Mouse (Mus musculus): ENCODE data around the gene Itga5. TPM values are rescaled to one million over a fixed set of nuclear protein-coding genes. Genes with fewer than 3 reads are reported as not detected.
A peak's percentile ranks its signal among the peaks of the same experiment; 100 is the strongest.

The Itga5 gene
- polyA plus RNA-seq, 1 experiment from 2014 or later, result 55.2 TPM

DNA sequence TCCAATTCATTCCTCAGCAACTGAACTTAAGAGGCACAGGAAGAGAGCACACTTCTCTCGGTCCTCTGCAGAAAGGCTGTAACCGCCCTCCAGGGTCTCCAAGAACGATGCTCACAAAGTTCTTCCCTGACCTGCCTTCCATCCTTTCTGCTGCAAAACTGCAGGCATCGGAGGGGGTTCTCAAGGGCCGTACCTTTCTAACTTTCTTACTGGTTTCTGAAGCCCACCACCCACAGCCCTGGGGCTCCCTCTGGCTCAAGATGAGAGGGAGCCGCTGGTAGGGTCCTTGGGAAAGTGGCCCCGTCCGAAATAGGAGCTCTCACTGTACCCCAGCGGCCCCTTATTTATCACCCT lies 62.0 kb downstream of the Itga5 start:
- ATAC-seq (ENCODE audit: low FRiP score, low read depth), result no peak
- Histone ChIP-seq H3K9me3 (no peaks in the 10 kb centered on the region), H3K4me2 (replicated peaks) (peak overlapping the region; percentile 74), H3K27ac (peak overlapping the region; percentile 97), H3K4me1 (peaks cover 78% of the 10 kb centered on the region), H3K9ac (peak overlapping the region; percentile 73), H3K27me3 (peaks cover 8% of the 10 kb centered on the region), H3K4me3 (peak overlapping the region; percentile 47), H3K36me3 (no peaks in the 10 kb centered on the region)
- WGBS, result 0% methylated on average over 9 of the region's 9 CpGs

DNA sequence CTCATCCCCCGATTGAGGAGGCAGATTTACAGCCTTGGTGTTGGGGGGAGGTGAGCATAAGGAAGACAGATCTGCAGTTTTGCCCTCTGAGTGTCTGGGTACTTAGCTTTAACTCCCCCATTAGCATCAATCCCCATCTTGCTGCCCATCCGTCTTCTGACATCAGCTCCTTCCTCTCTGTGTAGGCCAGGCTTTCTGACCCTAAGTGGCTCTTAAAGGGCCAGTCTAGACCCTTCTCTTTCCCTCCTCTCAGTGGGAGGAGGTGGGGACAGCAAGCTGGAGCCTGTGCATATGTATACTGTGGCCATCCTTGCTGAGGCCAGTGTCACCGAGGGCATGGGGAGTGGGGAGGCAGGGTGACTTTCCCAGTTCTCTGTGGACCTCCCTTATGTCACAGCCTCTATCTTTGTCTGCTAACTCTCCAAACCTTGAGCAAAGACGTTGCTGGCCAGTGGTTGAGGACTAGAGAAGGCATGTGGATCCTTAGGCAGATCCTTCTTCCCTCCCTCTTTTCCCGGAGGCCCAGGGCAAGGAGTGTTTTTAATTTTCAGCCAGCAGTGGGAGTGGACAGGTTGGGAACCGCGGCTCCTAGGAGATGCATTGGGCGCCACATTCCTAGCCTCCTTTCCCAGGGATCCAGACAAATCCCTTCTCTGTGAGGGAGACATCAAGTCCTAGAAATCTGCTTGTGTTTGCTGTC lies 62.5 kb downstream of the Itga5 start:
- Histone ChIP-seq H3K4me1 (peaks cover 83% of the 10 kb centered on the region), H3K36me3 (0 out of 2 replicates have a peak, but pooled peaks cover 2% of the 10 kb centered on the region), H3K27me3 (peaks cover 3% of the 10 kb centered on the region; the same call in 1 of the 2 replicates), H3K27ac (peak overlapping the region; percentile 97), H3K9me3 (no peaks in the 10 kb centered on the region), H3K4me3 (peak overlapping the region; percentile 47), H3K4me2 (replicated peaks) (peak overlapping the region; percentile 74), H3K9ac (peak overlapping the region; percentile 73)
- ATAC-seq (ENCODE audit: low FRiP score, low read depth), result no peak
- WGBS, result 5% methylated on average over 8 of the region's 8 CpGs

DNA sequence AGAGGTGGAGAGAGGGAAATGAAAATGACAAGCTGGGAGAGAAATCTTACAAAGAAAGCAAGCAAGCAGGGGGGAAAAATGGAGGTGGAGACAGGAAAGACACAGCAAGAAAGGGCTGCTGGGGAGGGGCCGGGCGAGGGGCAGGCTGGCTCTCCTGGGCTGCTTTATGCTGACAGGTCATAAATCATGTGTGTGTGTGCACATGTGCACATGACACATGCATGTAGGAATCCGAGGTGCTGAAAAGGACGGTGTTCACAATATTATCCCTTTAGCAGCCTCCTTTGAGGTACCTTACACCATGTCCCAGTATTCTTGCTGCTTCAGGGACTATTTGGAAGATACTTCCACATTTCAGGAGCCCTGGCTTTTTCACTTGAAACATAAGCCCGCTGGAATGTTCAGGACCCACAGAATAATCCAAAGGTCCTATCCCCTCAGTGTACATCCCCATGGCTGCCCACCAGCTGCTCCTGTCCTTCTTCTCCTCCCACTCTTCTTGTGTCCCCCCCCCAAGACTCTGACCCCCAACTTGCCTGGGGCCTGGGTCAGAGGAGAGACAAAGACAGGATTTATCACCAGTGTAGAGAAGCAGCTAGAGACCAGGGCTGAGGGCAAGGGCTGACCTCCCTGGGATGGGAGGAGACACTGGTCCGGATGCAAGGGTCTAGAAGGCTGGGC lies 64.1 kb downstream of the Itga5 start:
- no peaks in the 10 kb centered on the region for H3K27me3 ChIP-seq
- peaks cover 88% of the 10 kb centered on the region for H3K4me1 ChIP-seq
- H3K4me2 ChIP-seq (replicated peaks), result peak overlapping the region; percentile 36
- peak overlapping the region; percentile 97 for H3K27ac ChIP-seq
- H3K9ac ChIP-seq, result peak overlapping the region; percentile 48; the same call in 1 of the 2 replicates
- no peaks in the 10 kb centered on the region for H3K9me3 ChIP-seq
- H3K4me3 ChIP-seq, result no peak overlapping the region
- H3K36me3 ChIP-seq, result peaks cover 18% of the 10 kb centered on the region
- 11% methylated on average over 6 of the region's 6 CpGs for WGBS
- ATAC-seq (ENCODE audit: low FRiP score, low read depth), result no peak

DNA sequence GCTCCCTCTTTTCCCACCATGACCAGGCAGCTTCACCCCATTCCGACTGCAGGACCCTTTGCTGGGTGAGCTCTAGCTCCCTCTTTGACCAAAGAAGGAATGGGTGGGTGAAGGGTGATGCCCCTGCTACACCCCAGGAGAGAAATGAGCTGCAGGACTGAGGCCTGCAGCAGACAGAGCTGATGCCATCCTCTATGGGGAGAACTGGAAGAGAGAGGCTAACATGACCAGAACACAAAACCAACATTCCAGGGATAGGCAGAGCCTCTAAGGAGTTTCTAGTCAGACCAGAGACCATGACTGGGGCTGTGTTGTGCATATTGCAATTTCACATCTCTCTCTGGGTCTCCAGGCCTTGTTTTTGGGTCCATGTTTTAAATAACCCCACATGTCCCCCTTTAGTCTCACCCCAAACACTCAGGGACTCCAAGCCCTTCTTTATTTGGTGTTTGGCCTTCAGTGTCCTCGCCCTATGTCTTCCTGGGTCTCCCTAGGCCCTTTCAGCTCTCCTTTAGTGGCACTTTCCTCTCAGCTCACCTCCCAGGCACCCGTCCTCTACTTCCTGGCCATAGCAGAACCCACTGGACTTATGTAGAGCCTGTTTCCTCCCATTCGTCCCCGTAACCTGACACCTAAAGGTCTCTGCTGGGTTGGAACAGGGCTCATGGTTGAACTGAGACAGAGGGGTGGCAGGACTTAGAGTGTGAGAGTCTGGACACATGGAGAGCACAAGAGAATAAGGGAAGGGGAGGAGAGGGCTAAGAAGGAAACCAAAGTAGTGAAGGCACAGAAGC lies 64.8 kb downstream of the Itga5 start:
- Histone ChIP-seq H3K36me3 (peaks cover 25% of the 10 kb centered on the region), H3K9ac (peak overlapping the region; percentile 46; the same call in 1 of the 2 replicates)

DNA sequence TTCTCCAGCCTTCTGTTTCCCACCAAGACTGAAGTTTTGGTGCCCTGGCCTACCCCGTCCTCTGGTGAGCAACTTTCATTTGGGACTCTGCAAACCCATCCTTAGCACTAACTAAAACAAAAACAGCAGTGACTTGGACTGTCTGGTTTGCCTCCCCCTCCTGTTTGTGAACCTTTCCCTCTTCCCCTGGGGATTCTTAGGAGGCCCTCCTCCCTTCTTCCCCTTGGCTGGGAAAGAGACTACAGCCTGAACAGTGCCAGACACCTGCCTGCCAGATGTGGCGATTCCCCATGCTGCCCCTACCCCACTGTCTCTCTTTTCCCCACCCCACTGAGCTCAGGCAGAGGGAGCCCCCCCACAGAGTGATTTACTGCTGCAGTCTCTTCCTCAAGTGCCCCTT lies 65.5 kb downstream of the Itga5 start:
- H3K4me1 ChIP-seq, result peaks cover 93% of the 10 kb centered on the region
- H3K4me2 ChIP-seq (replicated peaks), result peak overlapping the region; percentile 63
- ATAC-seq (ENCODE audit: low FRiP score, low read depth), result peak; percentile 17; the same call in 1 of the 2 replicates
- 8% methylated on average over 2 of the region's 2 CpGs for WGBS
- no peaks in the 10 kb centered on the region for H3K27me3 ChIP-seq
- 0 out of 2 replicates have a peak overlapping the region, but pooled peaks have one; percentile 34 for H3K4me3 ChIP-seq
- H3K9ac ChIP-seq, result 0 out of 2 replicates have a peak overlapping the region, but pooled peaks have one; percentile 48
- peaks cover 28% of the 10 kb centered on the region for H3K36me3 ChIP-seq
- H3K27ac ChIP-seq, result peak overlapping the region; percentile 97
- H3K9me3 ChIP-seq, result no peaks in the 10 kb centered on the region

More for the DNA sequence above, 64.8 kb downstream of the Itga5 start:
- peak overlapping the region; percentile 36 for H3K4me2 ChIP-seq (replicated peaks)
- H3K4me1 ChIP-seq, result peaks cover 93% of the 10 kb centered on the region
- no peaks in the 10 kb centered on the region for H3K9me3 ChIP-seq
- peak overlapping the region; percentile 97 for H3K27ac ChIP-seq
- no peaks in the 10 kb centered on the region for H3K27me3 ChIP-seq
- no peak overlapping the region for H3K4me3 ChIP-seq
- WGBS, result 16% methylated on average over 5 of the region's 5 CpGs
- ATAC-seq (ENCODE audit: low FRiP score, low read depth), result no peak

DNA sequence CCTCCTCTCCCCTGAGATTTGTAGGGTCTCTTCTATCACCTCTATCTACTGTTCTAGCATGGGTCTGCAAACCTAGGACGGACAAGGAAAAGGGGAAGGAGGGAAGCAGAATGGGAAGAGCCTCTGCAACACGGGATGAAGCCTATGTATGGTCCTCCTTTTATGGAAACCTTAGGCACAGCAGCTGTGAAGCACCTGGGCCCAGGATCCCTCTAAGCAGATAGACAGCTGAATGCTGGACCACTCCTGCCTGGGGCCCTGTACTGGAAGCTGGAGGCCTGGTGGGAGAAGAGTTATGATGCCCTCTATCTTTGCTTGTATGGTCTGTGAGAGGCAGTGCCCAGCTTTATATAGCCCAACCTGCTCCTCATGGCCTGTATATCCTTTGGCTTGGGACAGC lies 66.0 kb downstream of the Itga5 start:
- peak overlapping the region; percentile 34 for H3K4me3 ChIP-seq
- H3K4me2 ChIP-seq (replicated peaks), result peak overlapping the region; percentile 63
- H3K4me1 ChIP-seq, result peaks cover 93% of the 10 kb centered on the region
- H3K9me3 ChIP-seq, result no peaks in the 10 kb centered on the region
- H3K9ac ChIP-seq, result peak overlapping the region; percentile 48; the same call in 1 of the 2 replicates
- ATAC-seq (ENCODE audit: low FRiP score, low read depth), result 0 out of 2 replicates have a peak, but pooled peaks have one; percentile 0
- peaks cover 28% of the 10 kb centered on the region for H3K36me3 ChIP-seq
- H3K27ac ChIP-seq, result peak overlapping the region; percentile 97
- H3K27me3 ChIP-seq, result no peaks in the 10 kb centered on the region
- 3% methylated on average over 2 of the region's 2 CpGs for WGBS

DNA sequence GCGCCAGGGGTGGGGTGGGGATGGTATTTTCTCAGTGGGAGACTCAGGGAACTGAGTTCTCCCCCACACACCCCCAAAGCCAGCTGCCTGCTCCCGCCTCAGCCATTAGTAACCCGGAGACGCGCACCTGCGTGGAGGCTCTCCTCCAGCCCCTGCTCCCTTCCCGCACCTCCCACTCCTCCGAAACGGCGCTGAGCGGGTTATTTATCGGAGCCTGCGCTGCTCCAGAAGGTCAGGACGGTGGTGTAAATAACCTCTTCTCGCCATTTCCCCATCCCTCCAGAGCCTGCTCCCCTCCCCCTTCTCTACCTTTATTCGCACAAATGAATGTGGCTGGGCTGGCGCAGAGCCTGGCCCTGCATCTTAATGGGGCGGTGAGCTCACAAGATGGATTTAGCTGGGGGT lies 66.5 kb downstream of the Itga5 start:
- ATAC-seq (ENCODE audit: low FRiP score, low read depth), result peak; percentile 74
- peak overlapping the region; percentile 34 for H3K4me3 ChIP-seq

DNA sequence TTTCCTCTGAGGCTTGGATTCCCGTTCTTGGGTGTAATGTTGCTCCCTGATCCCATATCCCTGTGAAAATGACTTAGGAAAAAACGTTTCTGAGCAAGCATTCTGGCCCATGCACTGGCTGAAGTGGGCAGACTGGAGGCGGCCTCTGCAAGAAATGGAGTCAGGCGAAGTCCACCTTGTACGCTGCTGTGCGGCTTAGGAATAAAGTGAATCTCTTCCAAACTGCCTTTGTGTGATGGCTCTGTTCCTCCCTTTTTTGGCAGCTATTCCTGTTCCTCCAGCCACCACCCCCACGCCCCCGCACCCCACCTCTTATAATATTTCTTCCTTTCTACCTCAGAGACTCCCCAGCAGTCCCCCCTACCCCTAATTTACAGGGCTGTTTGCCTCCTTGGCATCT lies 66.9 kb downstream of the Itga5 start:
- WGBS, result 12% methylated on average over 8 of the region's 8 CpGs
- Histone ChIP-seq H3K36me3 (peaks cover 28% of the 10 kb centered on the region), H3K4me1 (peaks cover 98% of the 10 kb centered on the region), H3K27me3 (no peaks in the 10 kb centered on the region), H3K9ac (peak overlapping the region; percentile 36), H3K9me3 (no peaks in the 10 kb centered on the region), H3K4me3 (peak overlapping the region; percentile 34; the same call in 1 of the 2 replicates), H3K27ac (peak overlapping the region; percentile 97), H3K4me2 (replicated peaks) (peak overlapping the region; percentile 63)
- ATAC-seq (ENCODE audit: low FRiP score, low read depth), result no peak; the same call in 1 of the 2 replicates

More for the DNA sequence above, 66.5 kb downstream of the Itga5 start:
- Histone ChIP-seq H3K4me2 (replicated peaks) (peak overlapping the region; percentile 63), H3K4me1 (peaks cover 96% of the 10 kb centered on the region), H3K27me3 (no peaks in the 10 kb centered on the region), H3K9me3 (no peaks in the 10 kb centered on the region), H3K27ac (peak overlapping the region; percentile 97), H3K9ac (peak overlapping the region; percentile 48), H3K36me3 (peaks cover 28% of the 10 kb centered on the region)
- 1% methylated on average over 18 of the region's 18 CpGs for WGBS

DNA sequence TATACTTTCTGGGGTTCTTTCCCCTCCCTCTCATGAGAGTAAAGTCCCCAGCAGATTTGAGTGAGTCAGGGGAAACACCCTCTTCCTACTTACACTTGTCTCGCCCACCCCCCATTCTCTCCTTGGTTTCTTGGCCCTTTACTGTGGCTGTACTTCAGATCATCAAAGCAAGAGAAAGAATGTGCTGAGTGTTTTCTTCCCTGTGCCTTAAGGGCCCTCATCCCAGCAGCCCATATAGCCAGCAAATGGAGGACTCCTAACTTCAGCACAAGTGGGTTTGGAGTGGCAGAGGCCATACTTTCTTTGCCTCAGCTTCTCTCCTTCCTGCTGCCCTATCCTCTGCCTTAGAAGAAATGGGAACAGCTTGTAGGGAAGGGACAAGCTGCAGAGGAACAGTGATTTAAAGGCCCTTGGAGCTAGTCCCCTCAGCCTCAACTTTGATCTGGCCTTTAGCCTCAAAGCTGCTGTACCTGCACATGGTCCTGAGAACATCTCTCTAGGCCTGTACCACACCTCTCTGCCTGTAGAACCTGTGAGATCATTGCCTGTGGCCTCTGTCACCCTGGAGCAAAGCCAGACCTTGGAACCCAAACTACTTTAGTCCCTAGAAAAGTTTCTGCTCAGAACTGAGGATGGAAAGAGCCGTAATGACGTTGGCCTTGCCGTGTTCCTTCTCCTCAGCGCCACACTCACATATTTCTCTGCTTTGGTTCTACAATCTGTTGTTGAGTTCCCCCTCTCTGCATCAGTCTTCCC lies 67.5 kb downstream of the Itga5 start:
- peak overlapping the region; percentile 97 for H3K27ac ChIP-seq
- no peaks in the 10 kb centered on the region for H3K27me3 ChIP-seq
- no peaks in the 10 kb centered on the region for H3K9me3 ChIP-seq
- peak overlapping the region; percentile 50 for H3K9ac ChIP-seq
- 42% methylated on average over 5 of the region's 5 CpGs for WGBS
- no peak overlapping the region for H3K4me3 ChIP-seq
- peaks cover 95% of the 10 kb centered on the region for H3K4me1 ChIP-seq
- peak overlapping the region; percentile 63 for H3K4me2 ChIP-seq (replicated peaks)
- no peak for ATAC-seq (ENCODE audit: low FRiP score, low read depth)
- H3K36me3 ChIP-seq, result peaks cover 28% of the 10 kb centered on the region

DNA sequence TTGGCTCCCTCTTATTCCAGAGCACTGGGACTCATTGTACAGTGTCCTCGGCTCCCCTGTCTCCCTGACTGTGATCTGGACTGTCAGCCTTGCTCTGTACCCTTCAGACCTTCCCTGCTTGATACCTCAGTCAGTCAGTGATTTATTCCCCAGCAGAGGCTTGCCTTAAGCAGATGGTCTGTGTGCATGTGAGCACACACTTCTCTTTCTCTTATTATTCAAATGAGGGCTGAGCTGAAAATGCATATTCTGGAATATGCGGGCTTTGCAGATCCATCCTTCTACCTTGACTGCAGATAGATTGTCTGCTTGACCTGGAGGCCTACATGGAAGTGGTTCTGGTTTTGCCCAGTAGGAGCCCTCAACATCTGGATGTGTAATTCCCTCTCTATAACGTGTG lies 68.5 kb downstream of the Itga5 start:
- 63% methylated on average over 3 of the region's 3 CpGs for WGBS
- H3K4me1 ChIP-seq, result peaks cover 90% of the 10 kb centered on the region

DNA sequence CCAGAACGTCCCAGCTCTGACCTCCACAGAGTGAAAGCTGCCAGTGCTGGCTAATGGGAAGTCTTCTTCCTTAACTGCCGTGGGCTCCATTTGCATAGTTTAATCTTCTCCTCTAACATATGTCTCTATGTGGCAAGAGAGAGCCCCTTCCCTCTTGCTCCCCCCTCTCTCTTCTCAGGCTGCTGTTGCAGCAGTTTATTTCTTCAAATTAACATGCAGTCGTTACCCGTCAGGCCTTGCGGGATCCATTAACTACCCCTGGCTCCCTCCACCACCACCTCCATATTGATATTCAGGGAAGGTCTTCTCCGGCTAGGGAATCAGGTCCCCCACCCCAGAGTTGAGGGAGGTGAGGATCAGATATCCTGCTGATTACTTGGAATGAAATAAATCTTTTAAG lies 69.2 kb downstream of the Itga5 start:
- H3K36me3 ChIP-seq, result peaks cover 45% of the 10 kb centered on the region
- 36% methylated on average over 6 of the region's 6 CpGs for WGBS

More for the DNA sequence above, 68.5 kb downstream of the Itga5 start:
- Histone ChIP-seq H3K4me2 (replicated peaks) (no peak overlapping the region), H3K4me3 (no peak overlapping the region), H3K27me3 (no peaks in the 10 kb centered on the region), H3K9ac (peak overlapping the region; percentile 19), H3K27ac (peak overlapping the region; percentile 97), H3K9me3 (no peaks in the 10 kb centered on the region), H3K36me3 (peaks cover 38% of the 10 kb centered on the region)
- no peak for ATAC-seq (ENCODE audit: low FRiP score, low read depth)

More for the DNA sequence above, 69.2 kb downstream of the Itga5 start:
- no peaks in the 10 kb centered on the region for H3K27me3 ChIP-seq
- peak overlapping the region; percentile 97; the same call in 1 of the 2 replicates for H3K27ac ChIP-seq
- no peak for ATAC-seq (ENCODE audit: low FRiP score, low read depth)
- peaks cover 90% of the 10 kb centered on the region for H3K4me1 ChIP-seq
- no peak overlapping the region for H3K4me3 ChIP-seq
- H3K9ac ChIP-seq, result 0 out of 2 replicates have a peak overlapping the region, but pooled peaks have one; percentile 19
- no peak overlapping the region for H3K4me2 ChIP-seq (replicated peaks)
- no peaks in the 10 kb centered on the region for H3K9me3 ChIP-seq
